Mouse (Mus musculus) megakaryocyte, embryonic 14.5 days (primary cell): ENCODE data around the gene Msmb. TPM values are rescaled to one million over a fixed set of nuclear protein-coding genes. Genes with fewer than 3 reads are reported as not detected.
"Not testable (repeated sequence)": the region's sequence is repeated elsewhere in the genome, so short reads cannot be mapped to it uniquely, and the experiment has no call there.

Experiments used
- H3K27me3 ChIP-seq: replicated peaks from 2 replicates; pipeline ENCODE3; 2012; ENCODE audit warnings: inconsistent platforms
- H3K36me3 ChIP-seq: replicated peaks from 2 replicates; pipeline ENCODE3; 2012; ENCODE audit warnings: low read length, inconsistent platforms, mixed read lengths
- H3K4me1 ChIP-seq: 2 replicates; pipeline ENCODE4 v1.6.1; 2012; ENCODE audit warnings: inconsistent platforms
- H3K4me3 ChIP-seq: replicated peaks from 2 replicates; pipeline ENCODE3; 2012; ENCODE audit warnings: moderate library complexity, mild to moderate bottlenecking, inconsistent platforms
- H3K9me3 ChIP-seq: 2 replicates; pipeline ENCODE4 v1.6.1; 2012; ENCODE audit warnings: inconsistent platforms
- FLI1 ChIP-seq: IDR thresholded peaks from 2 replicates; pipeline ENCODE4 v1.6.1; 2012; ENCODE audit warnings: low read length, inconsistent platforms, mixed read lengths
- GATA1 ChIP-seq: IDR thresholded peaks from 3 replicates; pipeline ENCODE4 v1.6.1; 2012; ENCODE audit warnings: mixed read lengths, low read length, inconsistent platforms, borderline replicate concordance
- polyA plus RNA-seq: library from polyadenylated mRNA; stranded (reverse); fragments of >175 nt; gene quantifications from 2 replicates; pipeline ENCODE4 v1.2.3, GENCODE M21; 2012; ENCODE audit warnings: low replicate concordance; ENCODE audit not compliant: insufficient read depth

The Msmb gene
- polyA plus RNA-seq, 1 experiment, result not detected

DNA sequence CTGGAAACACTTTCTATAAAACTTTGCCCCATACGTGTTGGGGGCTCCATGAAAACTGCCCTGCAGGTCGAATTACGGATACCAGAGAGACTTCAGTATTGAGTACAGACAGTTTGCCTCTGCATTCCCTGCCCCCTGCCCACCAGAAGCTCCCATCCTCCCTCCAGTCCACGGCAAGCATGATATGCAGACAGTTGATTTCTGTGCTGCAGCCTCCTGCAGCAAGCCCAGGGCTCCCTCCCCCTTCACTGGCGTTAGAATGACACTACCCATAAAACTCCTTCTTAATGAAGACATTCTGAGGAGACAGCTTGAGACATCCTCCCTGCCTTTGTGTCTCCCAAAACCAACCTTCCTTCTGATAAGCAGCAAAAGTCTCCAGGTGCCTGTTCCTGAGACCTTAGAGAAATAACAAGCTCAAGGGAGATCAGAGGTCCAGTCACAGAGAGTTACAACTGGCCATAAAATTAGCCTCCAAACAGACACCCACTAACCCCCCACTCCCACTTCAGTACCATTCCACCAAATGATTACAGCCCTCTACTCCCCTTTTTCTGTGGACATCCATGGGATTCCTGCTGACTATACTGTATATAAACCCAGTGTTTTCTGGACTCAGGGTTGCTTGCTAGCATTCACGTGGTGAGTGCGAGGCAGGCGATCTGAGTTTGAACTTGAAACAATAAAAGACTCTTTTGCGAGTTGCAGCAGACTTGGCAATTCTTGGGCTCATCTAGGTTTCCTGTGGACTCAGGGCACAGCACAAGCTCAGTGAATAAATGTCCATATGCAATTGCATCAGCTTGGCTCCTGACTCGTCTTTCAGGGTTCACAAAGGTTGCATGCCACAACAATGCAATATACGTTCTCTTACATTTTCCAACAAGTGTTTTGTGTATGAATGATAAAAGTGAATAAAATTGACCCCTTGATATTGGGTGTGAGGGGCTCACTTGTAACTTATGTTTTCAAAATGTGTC, 20.6 kb upstream of the Msmb start:
- no peak overlapping the region for H3K4me3 ChIP-seq
- H3K27me3 ChIP-seq, result peaks cover 10% of the 10 kb centered on the region
- no peaks in the 10 kb centered on the region for H3K36me3 ChIP-seq
- no peak for TF ChIP-seq GATA1
- H3K9me3 ChIP-seq, result no peaks in the 10 kb centered on the region
- peaks cover 22% of the 10 kb centered on the region for H3K4me1 ChIP-seq

- TF ChIP-seq GATA1 (no peak), FLI1 (no peak)
- Histone ChIP-seq H3K4me3 (no peak overlapping the region), H3K27me3 (peaks cover 16% of the 10 kb centered on the region), H3K36me3 (no peaks in the 10 kb centered on the region), H3K9me3 (no peaks in the 10 kb centered on the region), H3K4me1 (peaks cover 27% of the 10 kb centered on the region)
These were observed 19.9 kb upstream of the Msmb start for GRCm38 (mm10) chr14:32121920-32122315.

DNA sequence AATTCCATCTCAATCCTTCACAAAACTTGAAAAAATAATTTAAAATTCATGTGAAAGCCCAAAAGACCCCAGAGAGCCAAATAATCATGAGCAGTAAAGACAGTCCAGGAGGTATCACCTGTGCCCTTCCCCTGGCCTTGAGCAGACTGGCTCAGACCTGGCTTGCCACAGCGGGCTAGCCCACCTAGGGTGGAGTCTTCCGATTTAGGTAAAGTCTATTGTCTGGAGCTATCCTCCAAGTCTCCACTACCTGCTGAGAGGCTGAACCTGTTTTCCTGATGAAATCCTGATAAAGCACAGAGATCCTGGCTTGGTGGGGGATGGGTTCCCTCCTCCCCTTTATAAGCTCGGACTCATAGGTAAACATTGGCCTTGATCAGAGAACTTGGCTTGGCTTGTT, 17.6 kb upstream of the Msmb start:
- Histone ChIP-seq H3K36me3 (no peaks in the 10 kb centered on the region), H3K9me3 (no peaks in the 10 kb centered on the region), H3K27me3 (peaks cover 20% of the 10 kb centered on the region), H3K4me1 (peaks cover 40% of the 10 kb centered on the region), H3K4me3 (no peak overlapping the region)
- TF ChIP-seq FLI1 (no peak), GATA1 (no peak)

DNA sequence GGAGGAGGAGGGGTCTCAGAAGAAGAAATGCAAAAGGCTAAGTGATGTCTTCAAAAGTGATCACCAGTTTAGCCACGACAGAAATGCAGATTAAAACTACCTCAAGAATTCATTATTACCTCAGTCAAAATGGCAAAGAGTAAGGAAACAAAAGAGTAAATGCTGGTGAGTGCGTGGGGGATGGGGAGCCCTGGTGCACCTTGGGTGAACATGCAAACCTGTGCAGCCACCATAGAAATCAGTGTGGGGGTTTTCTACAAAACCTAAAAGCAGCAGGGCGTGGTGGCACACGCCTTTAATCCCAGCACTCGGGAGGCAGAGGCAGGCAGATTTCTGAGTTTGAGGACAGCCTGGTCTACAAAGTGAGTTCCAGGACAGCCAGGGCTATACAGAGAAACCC, 16.6 kb upstream of the Msmb start:
- Histone ChIP-seq H3K27me3 (peaks cover 23% of the 10 kb centered on the region), H3K4me1 (peaks cover 44% of the 10 kb centered on the region)
- H3K4me3 ChIP-seq, H3K36me3 ChIP-seq, H3K9me3 ChIP-seq: not testable (repeated sequence)

DNA sequence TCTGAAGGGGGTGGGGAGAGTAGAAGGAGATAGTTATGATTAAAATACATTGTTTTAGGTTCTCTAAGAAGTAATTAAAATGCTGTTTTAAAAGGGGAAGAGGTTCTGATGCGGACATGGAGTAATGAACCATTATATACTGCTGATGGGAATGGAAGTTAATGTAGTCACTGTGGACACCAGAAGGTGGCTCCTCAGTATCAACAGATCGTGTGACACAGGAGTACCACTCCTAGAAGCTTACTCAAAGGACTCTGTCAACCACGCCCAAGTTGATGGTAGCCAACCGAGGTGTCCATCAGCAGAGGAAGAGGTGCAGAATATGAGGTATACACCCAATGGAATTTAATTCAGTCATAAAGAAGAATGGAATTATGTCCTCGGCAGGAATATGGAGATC, 13.4 kb upstream of the Msmb start:
- Histone ChIP-seq H3K36me3 (no peaks in the 10 kb centered on the region), H3K9me3 (no peaks in the 10 kb centered on the region), H3K4me1 (peaks cover 51% of the 10 kb centered on the region), H3K4me3 (no peak overlapping the region), H3K27me3 (peaks cover 21% of the 10 kb centered on the region)
- TF ChIP-seq FLI1 (no peak), GATA1 (no peak)

DNA sequence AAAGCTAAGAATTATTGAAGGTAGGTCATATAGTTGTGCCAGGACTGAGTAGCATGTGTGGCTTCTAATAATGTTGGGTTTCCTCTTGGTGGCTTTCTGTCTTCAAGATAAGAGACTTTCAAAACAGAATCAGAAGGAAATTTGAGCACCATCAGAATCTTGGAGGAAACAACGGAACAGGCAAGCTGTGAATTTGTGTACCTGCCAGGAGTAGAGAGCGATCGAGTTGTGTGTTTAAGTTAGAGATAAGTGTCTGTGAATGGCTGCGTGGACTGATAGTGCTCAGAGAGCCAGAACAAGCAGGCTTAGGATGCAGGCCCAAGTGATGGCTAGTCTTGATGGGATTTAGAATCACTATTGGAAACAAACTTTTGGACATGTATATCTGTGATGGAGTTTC, 10.0 kb upstream of the Msmb start:
- TF ChIP-seq GATA1 (no peak), FLI1 (no peak)
- Histone ChIP-seq H3K4me3 (peak overlapping the region; percentile 40), H3K36me3 (no peaks in the 10 kb centered on the region), H3K4me1 (peaks cover 69% of the 10 kb centered on the region), H3K27me3 (peaks cover 9% of the 10 kb centered on the region), H3K9me3 (no peaks in the 10 kb centered on the region)

GRCm38 (mm10) chr14:32134293-32134692, 7.5 kb upstream of the Msmb start:
- H3K9me3 ChIP-seq, result no peaks in the 10 kb centered on the region
- H3K36me3 ChIP-seq, result no peaks in the 10 kb centered on the region
- peaks cover 4% of the 10 kb centered on the region for H3K27me3 ChIP-seq
- H3K4me3 ChIP-seq, result no peak overlapping the region
- TF ChIP-seq FLI1, result no peak
- no peak for TF ChIP-seq GATA1
- H3K4me1 ChIP-seq, result peaks cover 63% of the 10 kb centered on the region

DNA sequence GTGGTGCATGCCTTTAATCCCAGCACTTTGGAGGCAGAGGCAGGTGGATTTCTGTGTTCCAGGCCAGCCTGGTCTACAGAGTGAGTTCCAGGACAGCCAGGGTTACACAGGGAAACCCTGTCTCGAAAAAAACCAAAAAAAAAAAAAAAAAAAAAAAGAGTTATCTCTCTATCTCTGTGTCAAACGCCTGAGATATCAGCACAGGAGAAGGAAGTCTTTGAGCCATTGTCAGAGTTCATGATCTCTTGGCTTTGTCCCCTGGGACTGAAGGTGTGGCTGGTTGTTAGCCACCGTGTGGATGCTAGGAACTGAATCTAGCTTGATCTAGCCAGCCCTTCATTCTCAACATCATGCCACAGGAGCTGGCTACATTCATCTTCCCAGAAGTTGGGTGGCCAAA, 5.4 kb upstream of the Msmb start:
- H3K36me3 ChIP-seq, H3K4me3 ChIP-seq, H3K27me3 ChIP-seq, H3K9me3 ChIP-seq: not testable (repeated sequence)
- peaks cover 71% of the 10 kb centered on the region for H3K4me1 ChIP-seq

GRCm38 (mm10) chr14:32140359-32140965, 1.4 kb upstream of the Msmb start:
- peak overlapping the region; percentile 29 for H3K4me3 ChIP-seq
- TF ChIP-seq FLI1 (no peak), GATA1 (no peak; the same call in 2 of the 3 replicates)
- no peaks in the 10 kb centered on the region for H3K36me3 ChIP-seq
- no peaks in the 10 kb centered on the region for H3K9me3 ChIP-seq
- H3K4me1 ChIP-seq, result peaks cover 77% of the 10 kb centered on the region
- H3K27me3 ChIP-seq, result no peaks in the 10 kb centered on the region

DNA sequence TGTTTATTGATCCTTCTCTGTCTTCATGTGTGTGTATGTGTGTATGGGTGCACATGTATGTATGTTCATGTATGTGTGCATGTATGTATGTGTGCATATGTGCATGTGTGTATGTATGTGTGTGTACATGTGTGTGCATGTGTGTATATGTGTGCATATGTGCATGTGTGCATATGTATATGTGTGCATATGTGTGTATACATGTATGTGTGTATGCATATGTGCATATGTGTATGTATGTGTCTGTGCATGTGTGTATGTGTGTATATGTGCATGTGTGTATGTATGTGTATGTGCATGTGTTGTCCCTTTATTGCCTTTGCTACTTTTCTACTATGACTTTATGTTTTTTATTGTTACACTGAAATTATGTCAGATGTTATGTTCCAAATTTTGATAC, 2.9 kb downstream of the Msmb start:
- Histone ChIP-seq H3K9me3 (peaks cover 18% of the 10 kb centered on the region), H3K36me3 (peaks cover 14% of the 10 kb centered on the region), H3K27me3 (no peaks in the 10 kb centered on the region), H3K4me3 (peak overlapping the region; percentile 81), H3K4me1 (peaks cover 71% of the 10 kb centered on the region)
- no peak for TF ChIP-seq FLI1

GRCm38 (mm10) chr14:32145401-32145800, 3.6 kb downstream of the Msmb start:
- peaks cover 18% of the 10 kb centered on the region for H3K9me3 ChIP-seq
- peak overlapping the region; percentile 80 for H3K4me3 ChIP-seq
- no peaks in the 10 kb centered on the region for H3K27me3 ChIP-seq
- peaks cover 65% of the 10 kb centered on the region for H3K4me1 ChIP-seq
- TF ChIP-seq FLI1 (no peak), GATA1 (no peak)
- peaks cover 14% of the 10 kb centered on the region for H3K36me3 ChIP-seq
